27 mouse cellular contexts compared by ENCODE assay signal in genomic region chr2:4535187-4535864, GRCm38 (mm10).
"Had no signal": no experiment of that assay in that cellular context is flagged by ENCODE, and none has a peak within 500 bp of the region (broad histone marks: within the 10 kb centered on the region; RNA-seq: fewer than 3 reads in every experiment).

No protein-coding gene starts in this region.

- H3K4me2 ChIP-seq: embryonic facial prominence, embryonic 12.5 days; embryonic facial prominence, embryonic 13.5 days; embryonic facial prominence, embryonic 15.5 days; forebrain, embryonic 12.5 days; forebrain, embryonic 13.5 days; forebrain, embryonic 15.5 days had no signal

- ATAC-seq: forebrain, embryonic 13.5 days; forebrain, embryonic 14.5 days; forebrain, embryonic 15.5 days; forebrain, embryonic 16.5 days; forebrain, postnatal 0 days had no signal

- H3K9me3 ChIP-seq: embryonic facial prominence, embryonic 10.5 days; embryonic facial prominence, embryonic 12.5 days; embryonic facial prominence, embryonic 13.5 days; embryonic facial prominence, embryonic 15.5 days; forebrain, embryonic 10.5 days; forebrain, embryonic 12.5 days; forebrain, embryonic 13.5 days; forebrain, embryonic 15.5 days; heart, embryonic 10.5 days had no signal

- H3K4me1 ChIP-seq: embryonic facial prominence, embryonic 15.5 days; forebrain, embryonic 13.5 days had no signal

- H3K9ac ChIP-seq: embryonic facial prominence, embryonic 12.5 days; embryonic facial prominence, embryonic 13.5 days; embryonic facial prominence, embryonic 15.5 days; forebrain, embryonic 12.5 days; forebrain, embryonic 13.5 days; forebrain, embryonic 15.5 days; forebrain, postnatal 0 days had no signal

- H3K27me3 ChIP-seq: embryonic facial prominence, embryonic 12.5 days; embryonic facial prominence, embryonic 13.5 days; embryonic facial prominence, embryonic 15.5 days; forebrain, embryonic 12.5 days; forebrain, embryonic 13.5 days; forebrain, embryonic 15.5 days had no signal

- H3K4me3 ChIP-seq: embryonic facial prominence, embryonic 10.5 days; embryonic facial prominence, embryonic 12.5 days; embryonic facial prominence, embryonic 13.5 days; embryonic facial prominence, embryonic 15.5 days; erythroblast, embryonic 14.5 days; forebrain, embryonic 10.5 days; forebrain, embryonic 12.5 days; forebrain, embryonic 13.5 days; forebrain, embryonic 15.5 days; gastrocnemius, adult 2 months; heart, embryonic 10.5 days had no signal

- DNase-seq: cerebellum, adult 18-20 months; cerebellum, adult 2 months; cerebellum, adult 8-10 months; cerebellum, adult 9-10 months; cerebellum, adult 9-11 months; cerebellum, postnatal 10 days; cerebellum, postnatal 14 days; cerebellum, postnatal 25 days; cerebellum, postnatal 36 days; embryo, embryonic 11 days; forebrain, postnatal 0 days; gastrocnemius, adult 2 months; gastrocnemius, postnatal 10 days; gastrocnemius, postnatal 25 days; gastrocnemius, postnatal 36 days had no signal

- H3K27ac ChIP-seq: embryonic facial prominence, embryonic 10.5 days; embryonic facial prominence, embryonic 12.5 days; embryonic facial prominence, embryonic 13.5 days; embryonic facial prominence, embryonic 15.5 days; forebrain, embryonic 10.5 days; forebrain, embryonic 12.5 days; forebrain, embryonic 13.5 days; forebrain, embryonic 15.5 days; gastrocnemius, adult 2 months; heart, embryonic 10.5 days had no signal
